Mouse (Mus musculus): ENCODE results near the gene Cped1.
A peak's percentile ranks its signal among the peaks of the same experiment; 100 is the strongest.
"Not testable (repeated sequence)": the region's sequence is repeated elsewhere in the genome, so short reads cannot be mapped to it uniquely, and the experiment has no call there.

Cped1 gene

GRCm38 (mm10) chr6:22072737-22073136, 87.0 kb downstream of the Cped1 start:
- no peak for DNase-seq (ENCODE audit: inconsistent age in 2 of 2, low spot score in 1 of 2)

GRCm38 (mm10) chr6:22074232-22075083, 88.7 kb downstream of the Cped1 start:
- DNase-seq (ENCODE audit: inconsistent age in 2 of 2, low spot score in 1 of 2): no peak

- no peak for DNase-seq (ENCODE audit: inconsistent age in 2 of 2, low spot score in 1 of 2)
Measured at GRCm38 (mm10) chr6:22078686-22079264, 93.1 kb downstream of the Cped1 start.

GRCm38 (mm10) chr6:22086056-22086455, 100.3 kb downstream of the Cped1 start:
- DNase-seq (ENCODE audit: inconsistent age in 2 of 2, low spot score in 1 of 2): no peak

GRCm38 (mm10) chr6:22088346-22089064, 102.8 kb downstream of the Cped1 start:
- DNase-seq (ENCODE audit: inconsistent age in 2 of 2, low spot score in 1 of 2): peak; percentile 23 to 78

GRCm38 (mm10) chr6:22091773-22092172, 106.1 kb downstream of the Cped1 start:
- DNase-seq (ENCODE audit: inconsistent age in 2 of 2, low spot score in 1 of 2): no peak

- DNase-seq (ENCODE audit: inconsistent age in 2 of 2, low spot score in 1 of 2): no peak
Measured at GRCm38 (mm10) chr6:22093792-22094191, 108.1 kb downstream of the Cped1 start.

- DNase-seq (ENCODE audit: inconsistent age in 2 of 2, low spot score in 1 of 2): peak; percentile 16 to 75
Measured at GRCm38 (mm10) chr6:22097709-22098108, 112.0 kb downstream of the Cped1 start.

- no peak for DNase-seq (ENCODE audit: inconsistent age in 2 of 2, low spot score in 1 of 2)
Measured at GRCm38 (mm10) chr6:22099832-22100231, 114.1 kb downstream of the Cped1 start.

GRCm38 (mm10) chr6:22101939-22102338, 116.2 kb downstream of the Cped1 start:
- no peak for DNase-seq (ENCODE audit: inconsistent age in 2 of 2, low spot score in 1 of 2)

GRCm38 (mm10) chr6:22102752-22103151, 117.0 kb downstream of the Cped1 start:
- no peak for DNase-seq (ENCODE audit: inconsistent age in 2 of 2, low spot score in 1 of 2)

- no peak for DNase-seq (ENCODE audit: inconsistent age in 2 of 2, low spot score in 1 of 2)
Measured at GRCm38 (mm10) chr6:22103713-22104112, 118.0 kb downstream of the Cped1 start.

GRCm38 (mm10) chr6:22104211-22104610, 118.5 kb downstream of the Cped1 start:
- DNase-seq (ENCODE audit: inconsistent age in 2 of 2, low spot score in 1 of 2): no peak

GRCm38 (mm10) chr6:22114079-22114478, 128.4 kb downstream of the Cped1 start:
- no peak for DNase-seq (ENCODE audit: inconsistent age in 2 of 2, low spot score in 1 of 2)

GRCm38 (mm10) chr6:22116679-22117078, 131.0 kb downstream of the Cped1 start:
- no peak for DNase-seq (ENCODE audit: inconsistent age in 2 of 2, low spot score in 1 of 2)

- peak; percentile 21 to 79 for DNase-seq (ENCODE audit: inconsistent age in 2 of 2, low spot score in 1 of 2)
Measured at GRCm38 (mm10) chr6:22122080-22122479, 136.4 kb downstream of the Cped1 start.

GRCm38 (mm10) chr6:22122693-22123092, 137.0 kb downstream of the Cped1 start:
- no peak for DNase-seq (ENCODE audit: inconsistent age in 2 of 2, low spot score in 1 of 2)

- DNase-seq (ENCODE audit: inconsistent age in 2 of 2, low spot score in 1 of 2): no peak
Measured at GRCm38 (mm10) chr6:22123332-22123731, 137.6 kb downstream of the Cped1 start.

GRCm38 (mm10) chr6:22124575-22125330, 139.0 kb downstream of the Cped1 start:
- DNase-seq (ENCODE audit: inconsistent age in 2 of 2, low spot score in 1 of 2): not testable (repeated sequence)

GRCm38 (mm10) chr6:22135038-22135631, 149.4 kb downstream of the Cped1 start:
- no peak for DNase-seq (ENCODE audit: inconsistent age in 2 of 2, low spot score in 1 of 2)

- DNase-seq (ENCODE audit: inconsistent age in 2 of 2, low spot score in 1 of 2): no peak
Measured at GRCm38 (mm10) chr6:22136805-22137204, 151.1 kb downstream of the Cped1 start.
